Mouse (Mus musculus) lung, postnatal 25 days (tissue): Measurements from ENCODE around the gene Caskin2.

Experiments
- DNase-seq: peaks from one replicate; pipeline ENCODE4 v3.0.0; 2022; ENCODE audit warnings: low spot score

Caskin2 gene

GRCm38 (mm10) chr11:115806154-115806553, 7.3 kb downstream of the Caskin2 start:
- peak; percentile 71 for DNase-seq

- no peak for DNase-seq
Observed at GRCm38 (mm10) chr11:115805005-115805404, 8.4 kb downstream of the Caskin2 start.

DNA sequence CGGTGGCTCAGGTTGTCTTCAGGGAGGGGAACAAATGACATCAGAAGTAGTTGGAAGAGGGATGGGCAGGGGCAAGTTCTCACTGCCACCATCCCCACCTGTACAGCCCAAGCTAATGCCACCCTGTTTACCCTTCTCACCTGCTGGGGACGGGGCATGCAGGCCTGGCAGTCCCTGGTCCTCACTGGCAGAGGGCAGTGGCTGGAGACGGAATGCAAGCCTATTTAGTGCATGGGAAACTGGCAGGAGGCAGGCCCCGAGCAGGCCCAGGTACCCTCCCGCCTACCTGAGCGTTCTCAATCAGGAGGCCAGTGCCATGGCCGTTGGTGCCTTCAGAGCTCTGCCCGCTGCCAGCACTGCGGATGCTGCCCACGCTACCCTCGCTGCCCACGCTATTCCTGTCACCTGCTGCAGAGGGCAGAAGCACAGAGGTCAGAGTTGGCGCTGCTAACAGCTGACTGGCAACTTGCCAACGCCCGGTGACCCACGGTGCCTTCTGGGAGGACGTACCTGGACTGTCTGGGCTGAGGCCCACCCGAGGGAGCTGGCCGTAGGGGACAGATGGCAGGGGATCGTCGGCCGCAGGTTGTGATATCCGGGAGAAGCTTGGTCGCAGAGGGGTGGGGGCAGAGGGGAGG, 10.2 kb downstream of the Caskin2 start:
- DNase-seq = no peak

DNA sequence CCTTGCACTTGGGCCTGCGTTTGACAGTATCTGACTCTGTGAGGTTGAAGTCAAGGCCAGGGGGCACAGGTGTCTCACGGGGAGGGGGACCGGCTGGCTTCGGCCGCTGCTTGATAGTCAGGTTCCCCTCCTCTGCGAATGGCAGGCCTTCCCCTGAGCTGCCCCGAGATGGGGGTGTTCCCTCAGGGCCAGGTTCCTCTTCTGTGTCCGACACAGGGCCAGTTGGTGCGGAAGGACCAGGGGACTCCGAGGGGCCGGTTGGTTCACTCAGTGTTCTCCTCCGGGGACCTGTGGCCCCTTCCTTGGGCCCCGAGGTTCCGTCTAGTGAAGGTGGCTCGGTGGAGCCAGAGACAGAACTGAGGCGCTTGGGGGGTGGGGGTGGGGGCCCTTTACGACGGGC, 12.5 kb downstream of the Caskin2 start:
- DNase-seq = no peak

GRCm38 (mm10) chr11:115797665-115798064, 15.8 kb downstream of the Caskin2 start:
- DNase-seq = no peak

DNA sequence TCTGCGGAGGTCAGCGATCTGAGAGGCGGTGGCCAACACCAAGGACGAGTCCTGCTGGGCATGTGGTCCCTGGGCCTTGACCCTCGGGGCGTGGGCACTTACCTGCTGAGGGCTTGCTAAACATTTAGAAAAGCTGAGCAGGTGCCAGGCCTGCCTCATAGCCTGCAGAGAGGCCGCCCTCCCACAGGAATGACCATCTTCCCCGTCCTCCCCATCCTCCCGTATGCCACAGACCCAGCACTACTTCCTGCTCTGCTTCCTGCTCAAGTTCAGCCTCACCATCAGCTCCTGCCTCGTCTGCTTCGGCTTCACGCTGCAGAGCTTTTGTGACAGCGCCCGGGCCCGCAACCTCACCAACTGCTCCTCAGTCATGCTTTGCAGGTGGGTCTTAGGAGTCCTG, 16.5 kb downstream of the Caskin2 start:
- DNase-seq = no peak

GRCm38 (mm10) chr11:115792353-115792752, 21.1 kb downstream of the Caskin2 start:
- no peak for DNase-seq

DNA sequence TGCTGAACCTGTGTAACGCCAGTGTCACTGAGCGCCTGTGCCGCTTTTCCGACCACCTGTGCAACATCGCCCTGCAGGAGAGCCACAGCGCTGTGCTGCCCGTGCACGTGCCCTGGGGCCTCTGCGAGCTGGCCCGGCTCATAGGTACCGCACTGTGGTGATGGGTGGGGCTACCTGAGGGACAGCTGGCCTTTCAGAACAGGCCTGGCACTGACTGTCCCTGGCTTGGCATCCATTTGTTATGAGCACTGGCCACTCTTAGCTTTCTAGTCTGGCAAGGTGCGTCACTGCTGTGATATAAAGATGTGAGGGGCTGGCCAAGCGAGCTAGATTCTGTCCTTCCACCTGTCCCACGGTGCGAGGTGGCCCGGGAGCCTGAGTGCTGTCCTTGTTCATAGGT, 21.5 kb downstream of the Caskin2 start:
- DNase-seq = no peak

DNA sequence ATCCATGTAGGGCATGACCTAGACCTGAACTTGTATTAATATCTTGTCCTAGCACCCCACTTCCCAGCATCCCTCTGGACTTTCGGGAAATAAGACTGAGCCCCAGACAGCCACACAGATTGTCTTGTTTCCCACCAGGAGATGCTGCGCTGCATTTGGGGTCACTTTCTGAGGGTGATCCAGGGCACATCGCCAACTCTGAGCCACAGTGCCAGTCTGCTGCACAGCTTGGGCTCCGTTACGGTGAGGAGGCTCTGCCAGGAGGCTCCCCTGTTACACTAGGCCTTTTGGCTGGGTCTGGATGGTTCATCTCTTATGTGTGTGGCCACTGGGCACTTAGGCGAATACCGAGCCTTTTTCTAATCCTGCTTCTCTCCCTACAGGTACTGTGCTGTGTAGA, 23.7 kb downstream of the Caskin2 start:
- DNase-seq = no peak

DNA sequence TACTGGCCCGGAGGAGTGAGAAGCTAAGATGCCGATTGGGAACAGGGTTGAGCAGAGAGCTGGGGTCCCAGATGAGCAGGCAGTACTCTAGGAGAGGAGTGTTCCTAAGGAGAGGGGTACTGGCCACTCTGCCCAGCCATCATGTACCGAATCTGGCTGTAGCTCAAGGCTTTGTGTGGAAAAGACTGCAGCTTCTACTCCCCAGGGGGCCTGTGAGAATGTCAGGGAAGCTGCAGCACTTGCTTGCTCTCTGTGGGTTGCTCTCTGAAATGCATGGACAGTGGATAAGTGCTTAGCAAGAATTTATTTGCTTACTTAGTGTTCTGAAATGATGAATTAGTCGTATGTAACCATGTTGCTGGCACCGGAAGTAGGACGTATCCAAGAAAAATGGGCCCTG, 27.0 kb downstream of the Caskin2 start:
- DNase-seq = no peak

- no peak for DNase-seq
Observed at GRCm38 (mm10) chr11:115780141-115781070, 33.0 kb downstream of the Caskin2 start.

- peak; percentile 97 for DNase-seq
Observed at GRCm38 (mm10) chr11:115779038-115779571, 34.3 kb downstream of the Caskin2 start.

DNA sequence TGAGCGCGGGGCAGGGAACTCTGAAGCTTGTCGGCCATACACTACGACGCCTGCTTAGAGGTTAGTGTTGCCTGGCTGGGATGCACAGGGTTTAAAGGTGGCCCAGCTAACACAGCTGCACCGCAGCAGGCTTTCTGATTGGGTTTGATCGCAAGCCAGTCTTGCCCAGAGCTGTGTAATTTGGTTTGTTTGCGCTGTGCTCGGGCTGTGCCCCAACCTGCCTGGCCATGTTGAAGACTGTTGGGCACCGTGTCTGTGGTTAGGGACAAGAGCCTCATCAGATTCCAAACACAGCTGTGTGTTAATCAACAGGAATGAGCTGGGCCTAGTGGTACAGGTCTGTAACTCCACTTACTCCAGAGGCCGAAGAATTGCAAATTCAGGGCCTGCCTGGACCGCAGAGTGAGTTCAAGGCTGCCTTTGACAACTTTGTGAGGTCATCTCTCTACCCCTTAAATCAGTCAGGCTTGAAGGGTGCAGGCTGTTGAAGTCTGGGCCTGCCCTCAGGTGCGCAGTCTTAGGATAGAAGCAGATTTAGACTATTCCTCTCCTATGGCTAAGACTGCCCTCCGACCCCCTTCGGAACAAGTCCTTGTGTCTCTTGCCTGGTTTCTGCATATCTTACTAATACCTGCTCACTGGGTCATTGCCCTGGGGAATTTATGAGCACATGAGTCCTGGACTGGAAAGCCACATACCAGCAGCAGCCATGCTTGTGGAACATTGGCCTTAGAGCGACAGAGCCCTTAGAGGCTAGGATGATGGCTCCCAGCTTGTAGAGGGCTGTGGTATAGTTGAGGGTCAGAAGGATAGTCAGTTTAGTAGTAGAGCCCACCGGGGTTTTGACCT, 35.7 kb downstream of the Caskin2 start:
- peak; percentile 46 for DNase-seq

DNA sequence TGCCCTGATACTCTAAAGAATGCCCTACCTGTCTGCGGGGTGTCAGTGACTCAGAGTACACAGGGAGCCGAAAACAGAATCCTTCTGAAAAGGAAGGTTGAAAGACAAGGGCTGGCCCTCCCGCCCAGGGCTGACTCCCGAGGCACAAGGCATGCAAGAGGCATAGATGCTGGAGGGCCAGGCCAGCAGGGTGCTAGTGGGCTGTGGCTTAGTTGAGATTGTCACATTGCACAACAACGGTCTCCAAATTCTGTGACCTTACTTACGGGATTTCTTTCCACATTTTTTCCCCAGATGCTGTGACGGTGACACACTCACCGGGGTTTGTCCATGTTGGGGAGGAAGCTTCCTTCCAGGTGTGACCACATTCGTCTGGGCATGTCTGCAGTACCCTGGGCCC, 36.5 kb downstream of the Caskin2 start:
- DNase-seq = no peak

- no peak for DNase-seq
Observed at GRCm38 (mm10) chr11:115775821-115776665, 37.4 kb downstream of the Caskin2 start.

- DNase-seq = no peak
Observed at GRCm38 (mm10) chr11:115774653-115775052, 38.8 kb downstream of the Caskin2 start.

DNA sequence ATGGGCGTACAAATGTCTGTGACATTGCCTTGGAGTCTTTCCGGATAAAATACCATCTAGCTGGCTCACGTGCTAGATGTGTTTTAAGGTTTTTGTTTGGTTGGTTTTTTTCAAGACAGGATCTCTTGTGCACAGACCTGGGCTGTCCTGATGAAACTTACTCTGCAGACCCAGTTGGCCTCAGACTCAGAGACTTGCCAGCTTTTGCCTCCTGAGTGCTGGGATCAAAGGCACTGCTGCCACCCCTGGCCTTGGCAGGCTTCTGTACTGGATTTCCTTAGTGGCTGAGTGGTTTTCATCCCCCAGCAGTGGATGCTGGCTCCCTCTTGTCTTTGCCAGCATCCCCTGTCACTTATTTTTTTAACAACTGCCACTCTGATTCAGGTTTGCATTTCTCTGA, 44.5 kb downstream of the Caskin2 start:
- DNase-seq = no peak

DNA sequence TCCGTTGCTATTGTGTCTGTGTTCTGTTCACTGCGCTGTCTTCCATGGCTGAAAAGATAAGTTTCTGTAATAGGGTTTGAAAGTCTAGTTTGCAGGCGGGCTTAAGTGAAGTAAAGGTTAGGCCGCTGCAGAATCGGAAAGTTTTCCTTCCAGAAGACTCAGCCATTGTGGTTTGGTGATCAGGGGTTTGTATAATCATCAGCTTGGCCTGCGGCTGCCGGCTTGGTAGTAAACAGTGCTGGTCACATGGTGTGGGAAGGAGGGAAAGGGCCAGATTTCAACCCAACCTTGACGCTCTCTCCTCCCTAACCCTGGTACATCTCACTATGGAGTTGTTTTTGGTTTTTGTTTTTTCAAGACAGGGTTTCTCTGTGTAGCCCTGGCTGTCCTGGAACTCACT, 46.5 kb downstream of the Caskin2 start:
- DNase-seq = no peak

DNA sequence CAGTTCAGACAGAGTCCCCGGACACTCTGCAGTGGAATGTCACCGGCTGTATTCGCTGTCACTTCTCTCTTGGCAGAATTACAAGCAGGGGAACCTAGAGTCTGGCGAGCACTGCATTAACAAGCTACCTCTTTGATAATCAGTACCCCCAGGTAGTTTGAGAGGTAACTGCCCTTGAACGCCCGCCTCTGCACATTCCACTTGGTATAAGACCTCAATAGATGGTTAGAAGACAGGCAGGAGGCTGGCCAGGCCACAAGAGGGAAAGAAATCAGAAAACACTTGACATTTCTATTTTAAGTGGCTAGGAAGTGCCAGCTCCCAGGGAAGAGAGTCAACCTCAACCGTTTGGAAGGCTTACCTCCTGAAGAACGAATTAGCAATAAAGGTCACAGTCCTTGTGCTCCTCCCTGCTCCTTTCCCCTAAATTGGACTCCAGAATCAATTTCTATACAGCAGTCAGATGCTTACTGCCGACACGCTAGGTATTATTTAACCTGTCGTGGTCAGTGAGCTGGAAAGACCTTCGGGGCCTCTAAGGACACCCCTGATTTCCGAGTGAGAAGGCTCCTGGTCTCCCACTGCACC, 47.0 kb downstream of the Caskin2 start:
- DNase-seq = peak; percentile 71

GRCm38 (mm10) chr11:115765607-115766141, 47.8 kb downstream of the Caskin2 start:
- peak; percentile 57 for DNase-seq
